In the genomic region with DNA sequence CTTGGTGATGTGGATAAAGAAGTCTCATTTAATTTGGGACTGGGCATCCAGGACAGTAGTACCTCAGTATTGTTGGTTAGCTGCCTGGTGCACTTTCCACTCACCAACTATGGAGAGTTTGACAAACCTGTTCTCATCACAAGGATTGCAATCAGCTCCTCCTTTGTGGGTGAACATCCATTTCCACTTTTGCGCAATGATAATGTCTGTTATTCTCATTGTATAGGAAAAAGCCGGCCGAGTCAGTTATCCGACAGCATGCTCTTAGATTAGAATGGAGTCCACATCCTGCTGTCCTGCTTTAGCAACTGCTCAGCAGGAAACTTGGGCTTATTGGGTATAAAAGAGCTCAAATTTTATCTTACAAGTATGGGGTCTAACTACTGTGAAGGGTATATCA, we compare ENCODE assay signal across 9 mouse cellular contexts. TPM values are rescaled to one million over a fixed set of nuclear protein-coding genes. Genes with fewer than 3 reads are reported as not detected.
DNase-seq lines count a peak whose midpoint lies in the region; ATAC-seq and TF ChIP-seq lines count a peak whose summit lies in the region.
"Had no signal": no experiment of that assay in that cellular context is flagged by ENCODE, and none has a peak within 500 bp of the region (broad histone marks: within the 10 kb centered on the region; RNA-seq: fewer than 3 reads in every experiment).

No protein-coding gene starts in this region.

- peaks cover 1% of the 10 kb centered on the region; the same call in 1 of the 2 replicates for H3K4me1 ChIP-seq in heart, adult 2 months (ENCODE audit: control insufficient read depth, insufficient read depth, low read length)
- peaks cover 3% of the 10 kb centered on the region; the same call in 1 of the 2 replicates for H3K4me1 ChIP-seq in brown adipose tissue, adult 24 weeks (ENCODE audit: control insufficient read depth, insufficient read depth, insufficient read length, low read length)
- peaks cover 19% of the 10 kb centered on the region for H3K4me1 ChIP-seq in hindbrain, embryonic 12.5 days
- H3K4me1 ChIP-seq in midbrain, embryonic 10.5 days, result peaks cover 24% of the 10 kb centered on the region

- TF ChIP-seq CTCF in heart, adult 2 months (IDR thresholded peaks at IDR 0.05), result no peak

- no peaks in the 10 kb centered on the region for H3K79me2 ChIP-seq in heart, adult 2 months (replicated peaks; ENCODE audit: control insufficient read depth, insufficient read depth, low read length)

- H3K27me3 ChIP-seq in heart, adult 2 months (ENCODE audit: control insufficient read depth, insufficient read depth, low read length), result no peaks in the 10 kb centered on the region
- no peaks in the 10 kb centered on the region for H3K27me3 ChIP-seq in hindbrain, embryonic 12.5 days
- H3K27me3 ChIP-seq in midbrain, embryonic 10.5 days (ENCODE audit: low read depth, poor library complexity, severe bottlenecking), result no peaks in the 10 kb centered on the region

- TF ChIP-seq EP300 in heart, adult 2 months (IDR thresholded peaks at IDR 0.05; ENCODE audit: insufficient read depth, low read depth, low read length), result no peak

- peak overlapping the region; percentile 80 for H3K27ac ChIP-seq in heart, adult 2 months
- no peak overlapping the region for H3K27ac ChIP-seq in brown adipose tissue, adult 24 weeks (replicated peaks; ENCODE audit: low read depth, low read length)
- no peak overlapping the region for H3K27ac ChIP-seq in hindbrain, embryonic 12.5 days
- peak overlapping the region; percentile 90 for H3K27ac ChIP-seq in midbrain, embryonic 10.5 days (replicated peaks)

- H3K36me3 ChIP-seq in heart, adult 2 months (ENCODE audit: control insufficient read depth, insufficient read depth, low read length), result peaks cover 5% of the 10 kb centered on the region
- H3K36me3 ChIP-seq in hindbrain, embryonic 12.5 days, result peaks cover 40% of the 10 kb centered on the region
- peaks cover 65% of the 10 kb centered on the region for H3K36me3 ChIP-seq in midbrain, embryonic 10.5 days

- H3K4me3 ChIP-seq in heart, adult 2 months, result peak overlapping the region; percentile 79
- H3K4me3 ChIP-seq in brown adipose tissue, adult 24 weeks (ENCODE audit: insufficient read depth, low read depth, low read length), result peak overlapping the region; percentile 79; the same call in 1 of the 2 replicates
- no peak overlapping the region; the same call in 1 of the 2 replicates for H3K4me3 ChIP-seq in hindbrain, embryonic 12.5 days
- peak overlapping the region; percentile 79 for H3K4me3 ChIP-seq in midbrain, embryonic 10.5 days

- no peak overlapping the region; the same call in 1 of the 2 replicates for H3K9ac ChIP-seq in heart, adult 2 months (ENCODE audit: low read depth, low read length)
- no peak overlapping the region for H3K9ac ChIP-seq in hindbrain, embryonic 12.5 days

- DNase-seq in heart, adult 2 months, result no peak
- no peak for DNase-seq in heart, adult 9 months (ENCODE audit: low spot score in 2 of 2)
- no peak for DNase-seq in midbrain, embryonic 10.5 days (ENCODE audit: low spot score)
- no peak for DNase-seq in urinary bladder, adult 2 months (ENCODE audit: low spot score)
- DNase-seq in adrenal gland, postnatal 4 days (ENCODE audit: low spot score in 2 of 2), result no peak
- no peak for DNase-seq in Muller cell, postnatal 12 days (ENCODE audit: inconsistent ontology term)

- peak overlapping the region; percentile 42 for H3K4me2 ChIP-seq in hindbrain, embryonic 12.5 days (replicated peaks)

- TF ChIP-seq POLR2A in heart, adult 2 months (IDR thresholded peaks at IDR 0.05; ENCODE audit: insufficient read depth, low read depth, low read length), result no peak

- WGBS in heart, adult 2 months, result 66% methylated on average over 4 of the region's 4 CpGs
- 95% methylated on average over 4 of the region's 4 CpGs for WGBS in hindbrain, embryonic 12.5 days
- 93% methylated on average over 4 of the region's 4 CpGs for WGBS in midbrain, embryonic 10.5 days

- intact Hi-C loops in heart, adult 2 months (cut with DNase I), result loop anchor here (1.0 to 2.0 kb wide), 3 partner anchors 30 to 326 kb away; a partner anchor contains a TSS

- H3K9me3 ChIP-seq in hindbrain, embryonic 12.5 days (replicated peaks), result no peaks in the 10 kb centered on the region
- no peaks in the 10 kb centered on the region for H3K9me3 ChIP-seq in midbrain, embryonic 10.5 days (replicated peaks)

- no peak for ATAC-seq in hindbrain, embryonic 12.5 days (ENCODE audit: low FRiP score)

RNA-seq across cellular contexts. Expression of a gene that starts 0.9 kb away (rescaled TPM):
- total RNA-seq in heart, adult 2 months (2021), result 10 to 100 TPM; 26.1 to 27.1 TPM
- 26.3 and 36.2 TPM in 2 replicates for polyA plus RNA-seq in heart, adult 2 months (2012; rRNA removed)
- polyA plus RNA-seq in brown adipose tissue, adult 24 weeks (2012; ENCODE audit: insufficient read depth, insufficient read length, missing spikeins), result 32.1 and 34.0 TPM in 2 replicates
- polyA plus RNA-seq in hindbrain, embryonic 12.5 days (2016; fragmentation: Nextera tagmentation; extraction: Ambion mirVana), result 151 and 159 TPM in 2 replicates
- 121 and 149 TPM in 2 replicates for polyA plus RNA-seq in midbrain, embryonic 10.5 days (2016; fragmentation: Nextera tagmentation; extraction: Ambion mirVana)
- polyA plus RNA-seq in urinary bladder, adult 2 months (2012; rRNA removed), result 88.6 and 113 TPM in 2 replicates
- 100 to 1,000 TPM; 118 TPM for total RNA-seq in adrenal gland, postnatal 4 days (2021)

RNA-seq across cellular contexts. Expression of a gene that starts 10.8 kb away (rescaled TPM):
- total RNA-seq in heart, adult 2 months (2021), result 1 to 10 TPM; 1.9 to 2.3 TPM
- polyA plus RNA-seq in heart, adult 2 months (2012; rRNA removed), result 13.6 and 16.3 TPM in 2 replicates
- 5.1 and 5.5 TPM in 2 replicates for polyA plus RNA-seq in brown adipose tissue, adult 24 weeks (2012; ENCODE audit: insufficient read depth, insufficient read length, missing spikeins)
- 16.0 and 18.3 TPM in 2 replicates for polyA plus RNA-seq in hindbrain, embryonic 12.5 days (2016; fragmentation: Nextera tagmentation; extraction: Ambion mirVana)
- 10.1 and 14.2 TPM in 2 replicates for polyA plus RNA-seq in midbrain, embryonic 10.5 days (2016; fragmentation: Nextera tagmentation; extraction: Ambion mirVana)
- polyA plus RNA-seq in urinary bladder, adult 2 months (2012; rRNA removed), result 23.5 and 24.7 TPM in 2 replicates
- 1 to 10 TPM; 7.3 to 8.0 TPM for total RNA-seq in adrenal gland, postnatal 4 days (2021)

RNA-seq across cellular contexts. Expression of a gene that starts 29.1 kb away (rescaled TPM):
- under 1 TPM in 1 of 2 experiments, not detected in 1; 0.20 TPM for total RNA-seq in heart, adult 2 months (2021)
- polyA plus RNA-seq in heart, adult 2 months (2012; rRNA removed), result 1.2 and 2.3 TPM in 2 replicates
- polyA plus RNA-seq in brown adipose tissue, adult 24 weeks (2012; ENCODE audit: insufficient read depth, insufficient read length, missing spikeins), result not detected in 2 replicates
- 0.33 and 0.40 TPM in 2 replicates for polyA plus RNA-seq in hindbrain, embryonic 12.5 days (2016; fragmentation: Nextera tagmentation; extraction: Ambion mirVana)
- 0.16 and 0.19 TPM in 2 replicates for polyA plus RNA-seq in midbrain, embryonic 10.5 days (2016; fragmentation: Nextera tagmentation; extraction: Ambion mirVana)
- 2.9 and 4.2 TPM in 2 replicates for polyA plus RNA-seq in urinary bladder, adult 2 months (2012; rRNA removed)
- total RNA-seq in adrenal gland, postnatal 4 days (2021), result 1 to 10 TPM in 1 of 2 experiments, under 1 TPM in 1; 0.84 to 1.0 TPM

RNA-seq across cellular contexts. Expression of a gene that starts 29.7 kb away (rescaled TPM):
- 10 to 100 TPM; 22.4 to 22.8 TPM for total RNA-seq in heart, adult 2 months (2021)
- polyA plus RNA-seq in heart, adult 2 months (2012; rRNA removed), result 28.2 and 33.5 TPM in 2 replicates
- polyA plus RNA-seq in brown adipose tissue, adult 24 weeks (2012; ENCODE audit: insufficient read depth, insufficient read length, missing spikeins), result 19.9 and 25.6 TPM in 2 replicates
- 21.6 and 22.3 TPM in 2 replicates for polyA plus RNA-seq in hindbrain, embryonic 12.5 days (2016; fragmentation: Nextera tagmentation; extraction: Ambion mirVana)
- 9.3 and 9.5 TPM in 2 replicates for polyA plus RNA-seq in midbrain, embryonic 10.5 days (2016; fragmentation: Nextera tagmentation; extraction: Ambion mirVana)
- polyA plus RNA-seq in urinary bladder, adult 2 months (2012; rRNA removed), result 42.8 and 43.1 TPM in 2 replicates
- 10 to 100 TPM; 60.6 to 67.6 TPM for total RNA-seq in adrenal gland, postnatal 4 days (2021)

RNA-seq across cellular contexts. Expression of a gene that starts 42.2 kb away (rescaled TPM):
- under 1 TPM; 0.43 to 0.50 TPM for total RNA-seq in heart, adult 2 months (2021)
- 1.7 and 2.0 TPM in 2 replicates for polyA plus RNA-seq in heart, adult 2 months (2012; rRNA removed)
- polyA plus RNA-seq in brown adipose tissue, adult 24 weeks (2012; ENCODE audit: insufficient read depth, insufficient read length, missing spikeins), result 0.54 TPM in 1 of 2 replicates, not detected in the other
- polyA plus RNA-seq in hindbrain, embryonic 12.5 days (2016; fragmentation: Nextera tagmentation; extraction: Ambion mirVana), result 8.6 and 8.9 TPM in 2 replicates
- polyA plus RNA-seq in midbrain, embryonic 10.5 days (2016; fragmentation: Nextera tagmentation; extraction: Ambion mirVana), result 0.81 and 2.1 TPM in 2 replicates
- polyA plus RNA-seq in urinary bladder, adult 2 months (2012; rRNA removed), result 19.3 and 24.4 TPM in 2 replicates
- 10 to 100 TPM in 1 of 2 experiments, 1 to 10 TPM in 1; 6.2 to 11.1 TPM for total RNA-seq in adrenal gland, postnatal 4 days (2021)
- total RNA-seq: neutrophil, adult 5-6 weeks had no signal

Comparison
In these comparisons a context has a peak if more than half of its experiments do, and no peak if none do; other contexts are left out.
1. H3K27ac ChIP-seq: peak in heart, adult 2 months (single experiment) and midbrain, embryonic 10.5 days (single experiment); none in brown adipose tissue, adult 24 weeks (single experiment) and hindbrain, embryonic 12.5 days (single experiment).